Mouse (Mus musculus) heart, adult 2 months (tissue): ENCODE results near the gene Anks1b.

Experiments used
- CTCF ChIP-seq: fragments of 200-600 bp; IDR thresholded peaks from 2 replicates; pipeline ENCODE4 v1.8.1; 2022; ENCODE audit warnings: antibody characterized with exemption, mild to moderate bottlenecking, moderate library complexity
- POLR2A ChIP-seq: fragments of 200-500 bp; IDR thresholded peaks from 2 replicates; pipeline ENCODE4 v1.6.1; 2011; ENCODE audit warnings: mild to moderate bottlenecking, low read depth, low read length, control low read depth; ENCODE audit not compliant: insufficient read depth

GRCm38 (mm10) chr10:90830591-90831287 is 957.4 kb downstream of the Anks1b start:
- TF ChIP-seq CTCF (no peak), POLR2A (no peak)
